Mouse (Mus musculus) forebrain, embryonic 14.5 days (tissue): Measurements from ENCODE around the gene Gm9803. TPM values are rescaled to one million over a fixed set of nuclear protein-coding genes. Genes with fewer than 3 reads are reported as not detected.
"Not testable (repeated sequence)": the region's sequence is repeated elsewhere in the genome, so short reads cannot be mapped to it uniquely, and the experiment has no call there.

Experiments
- ATAC-seq: fragments of 200-750 bp; cut with Nextera tagmentation; 2 replicates; pipeline ENCODE4 v1.8.0; 2017; ENCODE audit warnings: mild to moderate bottlenecking, moderate library complexity
- DNase-seq: peaks from one replicate; pipeline ENCODE4 v3.0.0-alpha.2; 2015; ENCODE audit warnings: low spot score
- H3K27ac ChIP-seq: fragments of 300-500 bp; sonication (generic); 2 replicates; pipeline ENCODE4 v1.5.1; 2014; ENCODE audit warnings: low read depth, mild to moderate bottlenecking, control low read depth, low read length, moderate library complexity
- H3K27me3 ChIP-seq: fragments of 300-500 bp; sonication (generic); replicated peaks from 2 replicates; pipeline ENCODE4 v1.6.1; 2014; ENCODE audit warnings: low read length, control low read depth, mixed read lengths; ENCODE audit not compliant: control insufficient read depth, insufficient read depth
- H3K36me3 ChIP-seq: fragments of 300-500 bp; sonication (generic); 2 replicates; pipeline ENCODE4 v1.6.1; 2014; ENCODE audit warnings: low read length, control low read depth; ENCODE audit not compliant: control insufficient read depth, insufficient read depth
- H3K4me1 ChIP-seq: fragments of 300-500 bp; sonication (generic); 2 replicates; pipeline ENCODE4 v1.6.1; 2014; ENCODE audit warnings: antibody characterized with exemption, low read length, control low read depth; ENCODE audit not compliant: control insufficient read depth, insufficient read depth
- H3K4me2 ChIP-seq: fragments of 300-500 bp; sonication (generic); 2 replicates; pipeline ENCODE4 v1.6.1; 2014; ENCODE audit warnings: mild to moderate bottlenecking, control low read depth, low read length
- H3K4me3 ChIP-seq: fragments of 300-500 bp; sonication (generic); 2 replicates; pipeline ENCODE4 v1.5.1; 2014; ENCODE audit warnings: low read depth, low read length, control low read depth
- H3K9ac ChIP-seq: fragments of 300-500 bp; sonication (generic); 2 replicates; pipeline ENCODE4 v1.6.1; 2014; ENCODE audit warnings: mild to moderate bottlenecking, low read length, control low read depth, moderate library complexity
- H3K9me3 ChIP-seq: fragments of 300-500 bp; sonication (generic); replicated peaks from 2 replicates; pipeline ENCODE4 v1.6.1; 2016; ENCODE audit warnings: low read length, control low read depth, mixed read lengths; ENCODE audit not compliant: control insufficient read depth
- WGBS: fragments of 180-500 bp; shearing (Covaris S2); extraction: QIAGEN DNeasy Blood & Tissue Kit; methylation state at CpG from one replicate; pipeline ENCODE4 v1.1.7; 2014; 5-methylcytosine and 5-hydroxymethylcytosine counted together
- polyA plus RNA-seq: library from polyadenylated mRNA; unstranded; fragments of >200 nt; fragmentation: Nextera tagmentation; extraction: Ambion mirVana; gene quantifications from 2 replicates; pipeline ENCODE4 v1.2.1, GENCODE M21; 2014

Gm9803 gene
- polyA plus RNA-seq = 13.7 and 22.1 TPM in 2 replicates

DNA sequence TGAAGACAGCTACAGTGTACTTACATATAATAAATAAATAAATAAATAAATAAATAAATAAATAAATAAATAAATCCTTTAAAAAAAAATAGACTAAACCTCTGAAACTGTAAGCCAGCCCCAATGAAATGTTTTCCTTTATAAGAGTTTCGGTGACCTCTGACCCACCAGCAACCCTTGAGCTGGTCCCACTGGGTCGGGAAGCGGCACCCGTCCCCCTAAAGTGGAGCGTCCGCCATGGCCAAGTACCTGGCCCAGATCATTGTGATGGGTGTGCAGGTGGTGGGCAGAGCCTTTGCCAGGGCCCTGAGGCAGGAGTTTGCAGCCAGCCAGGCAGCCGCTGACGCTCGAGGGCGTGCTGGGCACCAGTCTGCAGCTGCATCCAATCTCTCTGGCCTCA lies at the start of gene Gm9803:
Gene Gm9803 (plus strand): TSS at position 154 of the 400 bp plus-strand sequence.
- not testable (repeated sequence) for H3K9me3 ChIP-seq, H3K27ac ChIP-seq, H3K27me3 ChIP-seq, H3K4me3 ChIP-seq, H3K4me2 ChIP-seq, ATAC-seq, H3K4me1 ChIP-seq, DNase-seq, H3K9ac ChIP-seq
- H3K36me3 ChIP-seq = peaks cover 28% of the 10 kb centered on the region
- WGBS = 93% methylated on average over 10 of the region's 10 CpGs

GRCm38 (mm10) chr10:43475376-43475775 lies 48.5 kb upstream of the Gm9803 start:
- DNase-seq = no peak
- Histone ChIP-seq H3K27me3 (no peaks in the 10 kb centered on the region), H3K4me1 (peaks cover 10% of the 10 kb centered on the region), H3K9me3 (no peaks in the 10 kb centered on the region), H3K27ac (no peak overlapping the region), H3K4me2 (no peak overlapping the region), H3K4me3 (no peak overlapping the region), H3K9ac (no peak overlapping the region), H3K36me3 (no peaks in the 10 kb centered on the region)
- WGBS = 55% methylated on average over 4 of the region's 4 CpGs
- no peak for ATAC-seq

DNA sequence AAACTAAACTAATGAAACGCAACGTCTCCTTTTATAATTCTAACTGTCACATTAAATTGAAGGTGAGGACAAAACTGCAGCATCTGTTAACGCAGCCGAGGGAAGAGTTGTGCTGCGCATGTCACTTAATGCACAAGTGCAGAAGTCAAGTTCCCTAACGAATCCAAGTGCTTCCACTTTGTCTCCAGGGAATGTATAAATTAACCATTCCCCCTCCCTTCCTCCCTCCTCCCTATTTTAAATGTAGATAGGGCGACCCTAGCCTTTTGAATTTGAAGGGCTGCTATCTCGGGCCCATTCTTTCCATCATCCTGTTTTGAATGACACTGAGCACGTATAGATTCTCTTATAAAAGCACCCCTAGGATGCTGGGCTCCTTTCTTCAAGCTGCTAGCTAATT lies 46.4 kb upstream of the Gm9803 start:
- WGBS = 5% methylated on average over 9 of the region's 9 CpGs
- Histone ChIP-seq H3K36me3 (no peaks in the 10 kb centered on the region), H3K9me3 (no peaks in the 10 kb centered on the region), H3K27ac (peak overlapping the region; percentile 98), H3K4me2 (peak overlapping the region; percentile 93), H3K9ac (peak overlapping the region; percentile 97), H3K27me3 (no peaks in the 10 kb centered on the region), H3K4me1 (peaks cover 21% of the 10 kb centered on the region), H3K4me3 (peak overlapping the region; percentile 74)
- ATAC-seq (no peak), DNase-seq (peak; percentile 66)

DNA sequence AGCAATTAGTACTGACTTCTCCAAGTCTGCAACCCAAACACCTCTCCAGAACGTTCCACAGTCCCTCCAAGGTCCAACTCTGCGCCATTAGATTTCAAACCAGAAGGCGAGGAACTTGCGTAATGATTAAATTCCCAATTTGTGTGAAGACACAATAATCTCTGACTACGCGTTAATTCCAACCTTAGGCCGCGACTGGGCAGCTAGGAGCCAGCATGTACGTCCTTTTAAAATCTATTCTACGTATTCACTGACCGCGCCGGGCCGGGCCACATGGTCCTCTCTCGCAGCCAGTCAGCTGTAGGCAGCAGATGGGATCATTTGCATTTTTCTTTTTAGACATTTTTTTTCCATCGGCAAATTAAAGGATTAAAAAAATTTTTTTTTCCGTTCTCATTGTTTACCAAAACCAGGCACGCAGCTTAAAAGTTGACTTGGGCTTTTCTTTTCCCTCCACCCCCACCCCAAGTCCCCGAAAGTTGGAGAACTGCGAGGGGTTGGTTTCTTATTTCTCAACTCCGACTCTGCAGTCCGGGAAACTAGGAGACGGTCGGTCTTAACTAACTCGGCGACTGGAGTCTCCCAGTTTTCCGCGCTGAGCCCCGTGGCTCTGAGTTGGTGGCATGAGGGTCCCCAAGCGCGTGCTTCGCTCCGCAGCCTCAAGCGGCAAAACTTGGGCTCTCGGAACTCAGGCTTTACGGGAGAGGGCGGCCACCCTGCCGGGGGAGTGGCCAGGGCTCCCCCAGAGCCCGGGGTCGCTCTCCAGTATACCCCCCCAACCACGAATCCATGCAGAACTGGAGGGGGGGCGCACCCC lies 45.8 kb upstream of the Gm9803 start:
- Histone ChIP-seq H3K4me1 (peaks cover 21% of the 10 kb centered on the region), H3K4me3 (peak overlapping the region; percentile 74), H3K9ac (peak overlapping the region; percentile 97), H3K27me3 (no peaks in the 10 kb centered on the region), H3K36me3 (no peaks in the 10 kb centered on the region), H3K27ac (peak overlapping the region; percentile 98), H3K4me2 (peak overlapping the region; percentile 93), H3K9me3 (no peaks in the 10 kb centered on the region)
- ATAC-seq = peak; percentile 43
- WGBS = under 1% methylated on average over 42 of the region's 42 CpGs
- DNase-seq = peak; percentile 80

- DNase-seq (peak; percentile 73), ATAC-seq (peak; percentile 63)
- peak within 1 kb of the TSS; percentile 93 for H3K4me2 ChIP-seq
- peak within 1 kb of the TSS; percentile 98 for H3K27ac ChIP-seq
- H3K9ac ChIP-seq = peak within 1 kb of the TSS; percentile 97
- peaks cover 27% of the 10 kb centered on the region for H3K4me1 ChIP-seq
- H3K4me3 ChIP-seq = peak within 1 kb of the TSS; percentile 74
- H3K27me3 ChIP-seq = no peaks in the 10 kb centered on the region
- under 1% methylated on average over 55 of the region's 101 CpGs for WGBS
- no peaks in the 10 kb centered on the region for H3K9me3 ChIP-seq
- no peaks in the 10 kb centered on the region for H3K36me3 ChIP-seq
Observed at GRCm38 (mm10) chr10:43478751-43479435, 45.0 kb upstream of the Gm9803 start, which contains the start of gene Bend3. Bend3 (plus strand) TSS chr10:43478831.

GRCm38 (mm10) chr10:43479436-43480157 lies 44.3 kb upstream of the Gm9803 start:
- Histone ChIP-seq H3K4me2 (peak overlapping the region; percentile 93), H3K27me3 (no peaks in the 10 kb centered on the region), H3K36me3 (no peaks in the 10 kb centered on the region), H3K27ac (peak overlapping the region; percentile 98), H3K4me3 (peak overlapping the region; percentile 74), H3K9ac (peak overlapping the region; percentile 97), H3K9me3 (no peaks in the 10 kb centered on the region), H3K4me1 (peaks cover 27% of the 10 kb centered on the region)
- under 1% methylated on average over 84 of the region's 103 CpGs for WGBS
- ATAC-seq (peak; percentile 75), DNase-seq (peak; percentile 82)

- H3K9me3 ChIP-seq = no peaks in the 10 kb centered on the region
- H3K27ac ChIP-seq = peak overlapping the region; percentile 98; the same call in 1 of the 2 replicates
- ATAC-seq (no peak), DNase-seq (no peak)
- WGBS = 2% methylated on average over 13 of the region's 13 CpGs
- peak overlapping the region; percentile 97 for H3K9ac ChIP-seq
- H3K4me1 ChIP-seq = peaks cover 27% of the 10 kb centered on the region
- H3K36me3 ChIP-seq = no peaks in the 10 kb centered on the region
- peak overlapping the region; percentile 93 for H3K4me2 ChIP-seq
- H3K27me3 ChIP-seq = no peaks in the 10 kb centered on the region
- H3K4me3 ChIP-seq = peak overlapping the region; percentile 74
Observed at GRCm38 (mm10) chr10:43480227-43480849, 43.5 kb upstream of the Gm9803 start.

GRCm38 (mm10) chr10:43481179-43481578 lies 42.7 kb upstream of the Gm9803 start:
- ATAC-seq = no peak
- peaks cover 27% of the 10 kb centered on the region for H3K4me1 ChIP-seq
- H3K4me2 ChIP-seq = peak overlapping the region; percentile 93; the same call in 1 of the 2 replicates
- H3K36me3 ChIP-seq = no peaks in the 10 kb centered on the region
- no peaks in the 10 kb centered on the region for H3K27me3 ChIP-seq
- no peaks in the 10 kb centered on the region for H3K9me3 ChIP-seq
- 40% methylated on average over 4 of the region's 4 CpGs for WGBS
- H3K9ac ChIP-seq = no peak overlapping the region
- no peak overlapping the region for H3K27ac ChIP-seq
- H3K4me3 ChIP-seq = no peak overlapping the region
- no peak for DNase-seq
